Mouse (Mus musculus) stomach, postnatal 0 days (tissue): ENCODE results near the gene Zmynd8.
"Not testable (repeated sequence)": the region's sequence is repeated elsewhere in the genome, so short reads cannot be mapped to it uniquely, and the experiment has no call there.

Source experiments
- CTCF ChIP-seq: IDR thresholded peaks from 2 replicates; pipeline ENCODE4 v1.5.1; 2016; ENCODE audit warnings: antibody characterized with exemption, low read depth, mild to moderate bottlenecking, moderate library complexity
- EP300 ChIP-seq: optimal IDR thresholded peaks from 2 replicates; pipeline ENCODE3; 2016; ENCODE audit warnings: antibody characterized with exemption

GRCm38 (mm10) chr2:165800174-165800573 is 98.6 kb downstream of the Zmynd8 start:
- not testable (repeated sequence) for TF ChIP-seq CTCF, EP300
